Mouse (Mus musculus): Measurements from ENCODE around the gene Ush2a. TPM values are rescaled to one million over a fixed set of nuclear protein-coding genes. Genes with fewer than 3 reads are reported as not detected.

Ush2a gene
- polyA plus RNA-seq, 1 experiment from 2014 or later, result 0.01 TPM

DNA sequence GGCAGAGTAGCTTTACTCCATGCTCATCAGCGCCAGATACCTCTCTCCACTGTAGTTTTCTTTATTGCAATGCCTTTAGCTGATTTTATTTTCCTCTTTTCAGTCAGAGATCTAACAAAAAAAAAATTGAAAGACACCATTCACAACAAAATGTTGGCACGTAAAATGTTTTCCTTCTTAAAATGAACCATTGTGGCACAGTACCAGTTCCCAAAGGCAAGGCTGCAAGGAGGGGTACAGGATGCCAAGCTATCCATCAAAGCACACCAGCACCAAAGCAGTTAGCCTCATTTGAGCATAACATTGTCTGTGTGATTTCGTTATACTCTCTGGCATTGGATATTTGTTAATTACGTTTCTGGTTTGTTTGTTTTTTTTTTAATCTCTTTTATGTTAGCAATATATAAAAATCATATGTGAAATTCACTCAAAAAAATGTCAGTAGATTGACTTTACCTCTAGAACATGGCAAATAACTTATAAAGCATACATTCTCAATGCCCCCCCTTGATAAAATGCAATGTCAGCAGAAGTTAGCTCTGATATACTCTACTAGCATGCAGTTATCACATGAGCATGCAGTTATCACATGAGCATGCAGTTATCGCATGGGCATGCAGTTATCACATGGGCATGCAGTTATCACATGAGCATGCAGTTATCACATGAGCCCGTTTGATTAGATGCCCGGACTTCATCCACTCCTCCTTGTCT, 510.9 kb downstream of the Ush2a start:
- Histone ChIP-seq H3K4me3 (ENCODE audit: low read depth, low read length) (no peak overlapping the region), H3K9me3 (ENCODE audit: control insufficient read depth) (no peaks in the 10 kb centered on the region), H3K9ac (ENCODE audit: low read depth, low read length) (no peak overlapping the region), H3K4me2 (replicated peaks; ENCODE audit: low read depth) (no peak overlapping the region), H3K27ac (ENCODE audit: low read depth, low read length) (no peak overlapping the region), H3K27me3 (replicated peaks; ENCODE audit: control insufficient read depth, insufficient read depth, low read length) (no peaks in the 10 kb centered on the region), H3K36me3 (ENCODE audit: control insufficient read depth, insufficient read depth) (no peaks in the 10 kb centered on the region), H3K4me1 (replicated peaks; ENCODE audit: control insufficient read depth, insufficient read depth, low read length) (no peaks in the 10 kb centered on the region)
- no peak for TF ChIP-seq CTCF (IDR thresholded peaks at IDR 0.05; ENCODE audit: low read depth)
- no peak for ATAC-seq
- WGBS, result 84% methylated on average over 7 of the region's 7 CpGs

DNA sequence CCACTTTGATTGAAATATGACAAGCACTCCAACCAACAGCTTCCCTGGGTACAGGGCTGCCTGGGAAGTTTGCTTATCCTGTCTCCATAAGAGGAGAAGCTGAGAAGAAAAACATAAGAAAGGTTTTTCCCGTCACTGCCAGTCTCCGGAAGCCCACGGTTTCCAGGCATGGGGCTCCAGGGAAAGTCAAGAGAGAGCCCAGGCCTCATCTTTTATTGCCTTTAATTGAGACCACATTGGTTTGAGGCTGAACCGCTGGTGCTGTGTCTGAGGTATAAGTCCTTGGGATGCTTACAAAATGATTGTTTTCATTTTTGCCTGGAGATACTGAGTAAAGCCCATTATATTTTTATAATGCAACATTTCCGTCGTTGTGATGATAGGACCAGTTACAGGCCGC, 511.8 kb downstream of the Ush2a start:
- H3K36me3 ChIP-seq (ENCODE audit: control insufficient read depth, insufficient read depth), result no peaks in the 10 kb centered on the region
- TF ChIP-seq CTCF (IDR thresholded peaks at IDR 0.05; ENCODE audit: low read depth), result no peak
- H3K4me3 ChIP-seq (ENCODE audit: low read depth, low read length), result no peak overlapping the region
- WGBS, result 82% methylated on average over 7 of the region's 7 CpGs
- no peak overlapping the region for H3K4me2 ChIP-seq (replicated peaks; ENCODE audit: low read depth)
- H3K4me1 ChIP-seq (replicated peaks; ENCODE audit: control insufficient read depth, insufficient read depth, low read length), result no peaks in the 10 kb centered on the region
- no peak overlapping the region for H3K9ac ChIP-seq (ENCODE audit: low read depth, low read length)
- H3K9me3 ChIP-seq (ENCODE audit: control insufficient read depth), result no peaks in the 10 kb centered on the region
- no peaks in the 10 kb centered on the region for H3K27me3 ChIP-seq (replicated peaks; ENCODE audit: control insufficient read depth, insufficient read depth, low read length)
- no peak overlapping the region for H3K27ac ChIP-seq (ENCODE audit: low read depth, low read length)
- no peak for ATAC-seq

DNA sequence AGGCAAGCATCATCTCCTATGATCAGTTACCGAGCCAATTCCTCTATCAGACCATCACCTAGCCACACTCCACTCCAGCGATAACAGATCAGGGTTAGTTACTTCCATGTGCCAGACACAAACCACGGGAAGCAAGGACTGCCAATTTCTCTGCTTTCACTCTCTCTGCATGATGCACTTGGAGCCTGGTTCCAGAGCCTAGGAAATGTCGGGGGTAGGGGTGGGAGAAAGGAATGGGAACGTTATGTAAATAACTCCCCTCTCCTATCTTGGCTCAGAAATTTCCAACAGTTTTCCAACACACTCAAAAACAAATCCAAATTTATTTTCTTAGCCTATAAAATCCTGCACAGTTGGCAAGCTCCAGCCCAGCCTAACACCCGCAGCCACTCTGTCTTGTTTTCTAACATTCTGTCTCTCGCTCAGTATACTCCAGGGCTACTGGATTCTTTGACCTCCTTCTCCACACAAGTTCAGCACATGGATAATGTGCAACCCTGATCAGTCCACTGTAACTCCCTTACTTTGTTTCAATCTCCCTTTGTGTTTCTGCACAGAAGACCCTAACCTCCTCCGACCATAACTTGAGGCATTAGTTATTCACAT, 515.8 kb downstream of the Ush2a start:
- H3K27ac ChIP-seq (ENCODE audit: low read depth, low read length), result no peak overlapping the region
- H3K9me3 ChIP-seq (ENCODE audit: control insufficient read depth), result no peaks in the 10 kb centered on the region
- H3K4me3 ChIP-seq (ENCODE audit: low read depth, low read length), result no peak overlapping the region
- H3K4me2 ChIP-seq (replicated peaks; ENCODE audit: low read depth), result no peak overlapping the region
- TF ChIP-seq CTCF (IDR thresholded peaks at IDR 0.05; ENCODE audit: low read depth), result no peak
- H3K27me3 ChIP-seq (replicated peaks; ENCODE audit: control insufficient read depth, insufficient read depth, low read length), result no peaks in the 10 kb centered on the region
- no peak overlapping the region for H3K9ac ChIP-seq (ENCODE audit: low read depth, low read length)
- ATAC-seq, result no peak
- H3K36me3 ChIP-seq (ENCODE audit: control insufficient read depth, insufficient read depth), result no peaks in the 10 kb centered on the region
- H3K4me1 ChIP-seq (replicated peaks; ENCODE audit: control insufficient read depth, insufficient read depth, low read length), result no peaks in the 10 kb centered on the region
- WGBS, result 62% methylated on average over 8 of the region's 8 CpGs

DNA sequence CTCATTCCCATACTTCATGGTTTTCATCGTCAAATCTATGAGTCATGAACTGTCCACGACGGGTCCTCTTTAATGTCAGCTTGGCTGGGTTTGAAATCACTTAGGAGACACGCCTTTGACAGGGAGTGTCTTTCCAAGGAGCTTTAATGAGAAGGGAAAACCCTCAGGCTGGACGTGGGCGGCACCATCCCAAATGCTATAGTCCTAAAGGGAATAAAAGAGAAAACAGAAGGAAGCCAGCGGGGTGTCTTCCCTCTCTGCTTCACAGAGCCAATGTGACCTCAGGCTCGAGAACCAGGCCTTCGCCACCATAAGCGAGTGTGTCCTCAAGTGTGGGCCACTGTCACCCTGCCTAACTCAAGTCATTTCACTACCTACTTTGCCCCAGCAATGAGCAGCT, 523.2 kb downstream of the Ush2a start:
- Histone ChIP-seq H3K4me3 (ENCODE audit: low read depth, low read length) (no peak overlapping the region), H3K4me1 (replicated peaks; ENCODE audit: control insufficient read depth, insufficient read depth, low read length) (no peaks in the 10 kb centered on the region), H3K27ac (ENCODE audit: low read depth, low read length) (no peak overlapping the region), H3K27me3 (replicated peaks; ENCODE audit: control insufficient read depth, insufficient read depth, low read length) (no peaks in the 10 kb centered on the region), H3K4me2 (replicated peaks; ENCODE audit: low read depth) (no peak overlapping the region), H3K36me3 (ENCODE audit: control insufficient read depth, insufficient read depth) (no peaks in the 10 kb centered on the region), H3K9me3 (ENCODE audit: control insufficient read depth) (no peaks in the 10 kb centered on the region), H3K9ac (ENCODE audit: low read depth, low read length) (no peak overlapping the region)
- ATAC-seq, result no peak
- no peak for TF ChIP-seq CTCF (IDR thresholded peaks at IDR 0.05; ENCODE audit: low read depth)
- WGBS, result 70% methylated on average over 10 of the region's 10 CpGs

- H3K4me2 ChIP-seq (replicated peaks; ENCODE audit: low read depth), result no peak overlapping the region
- no peak overlapping the region for H3K4me3 ChIP-seq (ENCODE audit: low read depth, low read length)
- TF ChIP-seq CTCF (IDR thresholded peaks at IDR 0.05; ENCODE audit: low read depth), result peak; percentile 54
- WGBS, result 23% methylated on average over 2 of the region's 2 CpGs
- H3K36me3 ChIP-seq (ENCODE audit: control insufficient read depth, insufficient read depth), result no peaks in the 10 kb centered on the region
- H3K9ac ChIP-seq (ENCODE audit: low read depth, low read length), result no peak overlapping the region
- no peaks in the 10 kb centered on the region for H3K4me1 ChIP-seq (replicated peaks; ENCODE audit: control insufficient read depth, insufficient read depth, low read length)
- ATAC-seq, result no peak
- no peaks in the 10 kb centered on the region for H3K27me3 ChIP-seq (replicated peaks; ENCODE audit: control insufficient read depth, insufficient read depth, low read length)
- no peak overlapping the region for H3K27ac ChIP-seq (ENCODE audit: low read depth, low read length)
- no peaks in the 10 kb centered on the region for H3K9me3 ChIP-seq (ENCODE audit: control insufficient read depth)
Measured at GRCm38 (mm10) chr1:188805069-188805468, 543.2 kb downstream of the Ush2a start.

- no peak for TF ChIP-seq CTCF (IDR thresholded peaks at IDR 0.05; ENCODE audit: low read depth)
- no peak overlapping the region for H3K4me3 ChIP-seq (ENCODE audit: low read depth, low read length)
- no peaks in the 10 kb centered on the region for H3K27me3 ChIP-seq (replicated peaks; ENCODE audit: control insufficient read depth, insufficient read depth, low read length)
- no peak for ATAC-seq
- 44% methylated on average over 4 of the region's 4 CpGs for WGBS
- H3K27ac ChIP-seq (ENCODE audit: low read depth, low read length), result no peak overlapping the region
- H3K9me3 ChIP-seq (ENCODE audit: control insufficient read depth), result no peaks in the 10 kb centered on the region
- no peak overlapping the region for H3K4me2 ChIP-seq (replicated peaks; ENCODE audit: low read depth)
- no peaks in the 10 kb centered on the region for H3K4me1 ChIP-seq (replicated peaks; ENCODE audit: control insufficient read depth, insufficient read depth, low read length)
- H3K36me3 ChIP-seq (ENCODE audit: control insufficient read depth, insufficient read depth), result no peaks in the 10 kb centered on the region
- H3K9ac ChIP-seq (ENCODE audit: low read depth, low read length), result no peak overlapping the region
Measured at GRCm38 (mm10) chr1:188805852-188806251, 544.0 kb downstream of the Ush2a start.

Measured in intestine, postnatal 0 days (tissue).